Mouse (Mus musculus): ENCODE data around the gene Lrrn4cl. TPM values are rescaled to one million over a fixed set of nuclear protein-coding genes. Genes with fewer than 3 reads are reported as not detected.
A peak's percentile ranks its signal among the peaks of the same experiment; 100 is the strongest.
"Not testable (repeated sequence)": the region's sequence is repeated elsewhere in the genome, so short reads cannot be mapped to it uniquely, and the experiment has no call there.

Lrrn4cl gene
- polyA plus RNA-seq, 2 experiments from 2014 or later = not detected

GRCm38 (mm10) chr19:8839103-8839907 is 11.3 kb upstream of the Lrrn4cl start, which contains the start of gene Gng3:
TSS of gene Gng3 (minus strand) at chr19:8839194.
- no peak for ATAC-seq

DNA sequence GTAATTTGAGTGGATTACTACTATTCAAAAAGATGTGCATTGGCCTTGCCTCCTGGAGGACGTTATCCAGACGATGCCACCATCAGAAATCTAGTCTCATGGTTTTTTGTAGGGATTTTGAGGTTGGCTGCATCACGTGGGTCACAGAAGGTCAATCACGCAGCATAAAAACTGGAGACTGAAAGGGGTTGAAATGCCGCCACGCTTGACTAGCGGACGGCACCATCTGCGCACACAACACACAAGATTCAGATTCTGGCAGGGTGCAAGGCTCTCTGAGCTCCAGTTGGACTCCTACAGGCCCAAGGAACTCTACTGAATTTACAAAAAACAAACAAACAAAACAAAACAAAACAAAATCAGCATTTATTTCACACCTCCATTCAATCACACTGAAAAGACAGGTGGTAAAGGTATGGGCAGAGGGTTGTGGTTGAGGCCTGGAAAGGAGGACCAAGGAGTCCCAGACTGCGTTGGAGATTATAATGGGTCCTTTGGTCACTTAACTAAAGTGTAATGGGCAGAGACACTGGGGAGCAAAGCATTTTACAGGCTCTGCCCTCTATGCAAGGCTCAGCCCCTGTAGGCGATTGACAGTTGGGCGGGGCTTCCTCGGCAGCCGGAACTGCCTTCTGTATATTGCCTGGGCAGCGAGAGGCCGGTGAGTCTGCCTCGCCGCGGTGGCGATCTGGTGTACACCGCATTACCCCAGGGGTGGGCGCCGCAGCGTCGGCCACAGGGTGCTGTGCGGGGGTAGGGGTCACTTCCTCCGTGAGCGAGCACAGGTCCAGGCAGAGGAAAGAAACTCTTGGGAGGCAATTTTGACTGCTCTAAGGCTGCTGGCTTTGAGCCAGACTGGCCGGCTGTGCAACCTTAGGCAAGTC is 10.4 kb upstream of the Lrrn4cl start:
- ATAC-seq = peak; percentile 17

DNA sequence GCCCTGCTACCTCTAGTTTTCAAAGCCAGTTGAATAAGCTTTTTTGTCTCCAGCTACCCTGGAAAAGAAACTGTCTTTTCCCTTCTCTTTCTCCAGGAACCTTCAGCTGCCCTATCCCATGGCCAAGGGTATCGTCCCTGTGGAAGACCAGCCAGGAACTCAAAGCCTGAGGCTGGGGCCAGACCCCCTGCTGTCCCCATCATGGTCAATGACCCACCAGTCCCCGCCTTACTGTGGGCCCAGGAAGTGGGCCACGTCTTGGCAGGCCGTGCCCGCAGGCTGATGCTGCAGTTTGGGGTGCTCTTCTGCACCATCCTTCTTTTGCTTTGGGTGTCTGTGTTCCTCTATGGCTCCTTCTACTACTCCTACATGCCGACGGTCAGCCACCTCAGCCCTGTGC is 9.6 kb upstream of the Lrrn4cl start:
- ATAC-seq = no peak

DNA sequence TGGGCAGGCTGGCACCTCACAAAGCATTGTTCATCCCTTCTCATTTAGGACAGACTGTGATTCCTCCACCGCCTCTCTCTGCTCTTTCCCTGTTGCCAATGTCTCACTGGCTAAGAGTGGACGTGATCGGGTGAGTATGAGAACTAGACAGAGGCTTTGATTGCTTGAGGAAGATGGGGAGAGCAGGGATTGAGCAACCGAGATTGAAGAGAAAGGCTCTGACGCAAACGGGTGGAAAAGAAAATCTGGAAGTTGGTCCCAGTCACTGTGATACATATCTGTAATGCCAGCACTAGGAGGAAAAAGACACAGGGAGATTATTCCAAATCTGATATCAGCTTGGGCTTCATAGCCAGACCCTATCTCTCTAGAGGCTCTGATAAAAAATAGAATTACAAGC is 7.6 kb upstream of the Lrrn4cl start:
- no peak for ATAC-seq

- no peak for ATAC-seq
Observed at GRCm38 (mm10) chr19:8844371-8845129, 6.0 kb upstream of the Lrrn4cl start.

DNA sequence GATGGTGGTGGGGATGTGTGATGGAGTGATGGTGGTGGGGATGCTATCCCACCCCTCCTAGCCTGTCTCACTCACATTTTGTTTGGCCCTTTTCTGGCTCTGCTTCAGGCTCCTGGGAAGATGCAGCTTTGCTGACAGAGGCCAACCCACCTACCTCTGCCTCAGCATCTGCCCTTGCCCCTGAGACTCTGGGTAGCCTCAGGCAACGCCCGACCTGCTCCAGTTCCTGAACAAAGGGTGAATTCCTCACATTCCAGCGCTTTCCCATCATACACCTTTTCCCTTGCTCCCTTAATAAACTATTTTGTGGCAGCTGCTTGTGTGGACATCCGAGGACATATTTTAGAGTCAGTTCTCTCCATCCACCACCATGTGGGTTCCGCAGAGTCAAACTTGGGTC is 2.2 kb upstream of the Lrrn4cl start:
- ATAC-seq = no peak

GRCm38 (mm10) chr19:8851639-8852038 is 1.1 kb downstream of the Lrrn4cl start:
- no peak for ATAC-seq

GRCm38 (mm10) chr19:8852236-8852928 is 1.8 kb downstream of the Lrrn4cl start:
- ATAC-seq = no peak

- no peak for ATAC-seq
Observed at GRCm38 (mm10) chr19:8853117-8853516, 2.5 kb downstream of the Lrrn4cl start.

DNA sequence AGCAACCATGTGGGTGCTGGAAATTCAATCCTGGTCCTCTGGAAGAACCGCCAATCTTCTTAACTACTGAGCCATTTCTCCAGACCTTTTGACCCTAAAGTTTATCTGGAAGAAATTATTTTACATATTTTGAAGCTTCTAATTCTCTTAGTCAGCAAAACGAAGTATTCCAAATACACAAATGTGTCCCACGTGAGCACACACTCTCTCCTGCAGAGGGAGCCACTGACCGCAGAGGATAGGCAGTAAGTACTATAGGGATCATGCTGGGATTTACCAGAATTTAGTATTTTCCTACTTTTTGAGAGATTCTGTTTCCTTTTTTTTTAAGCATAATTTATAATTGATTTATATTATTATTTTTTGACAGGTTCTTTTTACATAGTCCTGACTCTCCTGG is 7.1 kb downstream of the Lrrn4cl start:
- no peak for ATAC-seq

DNA sequence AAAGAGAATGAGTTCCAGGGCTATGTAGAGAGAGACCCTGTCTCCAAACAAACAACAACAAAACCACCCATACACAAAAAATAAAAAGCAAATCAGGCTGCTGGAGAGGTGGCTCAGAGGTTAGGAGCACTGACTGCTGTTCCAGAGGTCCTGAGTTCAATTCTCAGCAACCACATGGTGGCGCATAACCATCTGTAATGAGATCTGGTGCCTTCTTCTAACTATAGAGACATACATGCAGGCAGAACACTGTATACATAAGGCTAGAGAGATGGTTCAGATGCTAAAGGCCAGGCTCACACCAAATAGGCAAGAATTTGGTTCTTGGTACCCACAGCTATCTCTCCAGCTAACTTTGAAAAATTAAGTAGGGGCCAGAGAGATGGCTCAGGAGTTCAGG is 8.4 kb downstream of the Lrrn4cl start:
- no peak for ATAC-seq

DNA sequence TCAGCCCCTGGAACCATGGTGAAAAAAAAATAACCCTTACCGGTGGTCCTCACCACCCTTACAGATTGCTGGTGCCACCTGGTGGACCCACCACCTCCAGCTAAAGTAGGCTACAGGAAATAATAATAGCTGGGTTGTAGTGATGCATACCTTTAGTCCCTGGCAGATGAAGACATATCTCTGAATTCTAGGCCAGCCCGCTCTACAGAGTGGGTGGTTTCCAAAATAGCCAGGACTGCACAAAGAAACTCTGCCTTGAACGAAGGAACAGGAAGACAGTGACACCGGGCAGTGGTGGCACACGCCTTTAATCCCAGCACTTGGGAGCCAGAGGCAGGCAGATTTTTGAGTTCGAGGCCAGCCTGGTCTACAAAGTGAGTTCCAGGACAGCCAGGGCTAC is 13.7 kb downstream of the Lrrn4cl start:
- no peak for ATAC-seq

DNA sequence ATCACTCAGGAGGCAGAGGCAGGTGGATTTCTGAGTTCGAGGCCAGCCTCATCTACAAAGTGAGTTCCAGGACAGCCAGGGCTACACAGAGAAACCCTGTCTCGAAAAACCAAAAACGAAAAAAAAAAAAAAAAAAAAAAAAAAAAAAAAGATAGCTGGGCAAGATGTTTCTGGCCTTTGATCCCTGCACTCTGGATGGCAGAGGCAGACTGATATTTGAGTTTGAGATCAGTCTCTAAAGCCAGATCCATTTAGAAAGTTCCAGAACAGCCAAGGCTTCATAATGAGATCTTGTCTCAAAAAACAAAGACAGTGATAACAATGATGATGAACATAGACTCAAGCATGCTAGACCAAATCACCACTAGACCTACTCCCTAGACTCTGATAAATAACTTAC is 19.8 kb downstream of the Lrrn4cl start:
- ATAC-seq = not testable (repeated sequence)

- no peak for ATAC-seq
Observed at GRCm38 (mm10) chr19:8870838-8871237, 20.3 kb downstream of the Lrrn4cl start.

- ATAC-seq = peak; percentile 93
Observed at GRCm38 (mm10) chr19:8871267-8872186, 21.0 kb downstream of the Lrrn4cl start, which contains the start of gene Ubxn1. TSS of gene Ubxn1 (plus strand) at chr19:8871496.

DNA sequence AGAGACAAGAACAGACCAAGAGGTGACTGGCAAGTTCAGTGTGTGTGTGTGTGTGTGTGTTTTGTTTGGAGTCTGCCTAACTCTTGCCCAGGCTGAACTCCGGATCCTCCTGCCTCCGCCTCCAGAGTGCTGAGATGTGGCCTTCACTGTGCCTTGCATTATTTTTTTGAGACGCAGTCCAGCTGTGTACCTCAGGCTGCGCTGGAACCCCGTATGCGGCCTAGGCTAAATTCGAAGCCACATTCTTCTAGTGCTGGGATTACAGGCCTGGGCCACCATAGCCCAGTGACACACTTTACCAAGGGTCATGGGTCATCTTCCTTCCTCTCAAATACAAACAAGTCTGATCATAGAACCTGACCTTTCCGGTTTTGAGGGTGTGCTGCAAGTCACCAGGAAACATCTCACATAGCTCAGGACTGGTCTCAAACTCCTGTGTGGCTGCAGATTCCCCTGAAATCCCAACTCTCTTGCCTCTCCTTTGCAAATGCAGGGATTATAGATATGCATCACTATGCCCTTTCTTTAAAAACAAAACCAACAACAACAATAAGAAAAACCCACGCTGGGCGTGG is 21.8 kb downstream of the Lrrn4cl start:
- no peak for ATAC-seq

DNA sequence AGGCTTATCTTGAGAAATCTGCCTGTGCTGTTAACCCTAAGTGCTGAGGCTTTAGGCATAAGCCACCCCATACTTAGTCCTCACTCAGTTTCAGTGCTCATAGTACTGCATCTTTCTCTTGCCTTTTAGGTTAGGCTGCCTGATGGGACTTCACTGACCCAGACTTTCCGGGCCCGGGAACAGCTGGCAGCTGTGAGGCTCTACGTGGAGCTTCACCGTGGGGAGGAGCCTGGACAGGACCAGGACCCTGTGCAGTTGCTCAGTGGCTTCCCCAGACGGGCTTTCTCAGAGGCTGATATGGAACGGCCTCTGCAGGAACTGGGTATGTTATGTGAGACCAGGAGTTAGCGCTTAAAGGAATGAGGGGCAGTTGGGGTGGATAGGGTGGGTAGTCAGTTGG is 24.5 kb downstream of the Lrrn4cl start:
- ATAC-seq = no peak

DNA sequence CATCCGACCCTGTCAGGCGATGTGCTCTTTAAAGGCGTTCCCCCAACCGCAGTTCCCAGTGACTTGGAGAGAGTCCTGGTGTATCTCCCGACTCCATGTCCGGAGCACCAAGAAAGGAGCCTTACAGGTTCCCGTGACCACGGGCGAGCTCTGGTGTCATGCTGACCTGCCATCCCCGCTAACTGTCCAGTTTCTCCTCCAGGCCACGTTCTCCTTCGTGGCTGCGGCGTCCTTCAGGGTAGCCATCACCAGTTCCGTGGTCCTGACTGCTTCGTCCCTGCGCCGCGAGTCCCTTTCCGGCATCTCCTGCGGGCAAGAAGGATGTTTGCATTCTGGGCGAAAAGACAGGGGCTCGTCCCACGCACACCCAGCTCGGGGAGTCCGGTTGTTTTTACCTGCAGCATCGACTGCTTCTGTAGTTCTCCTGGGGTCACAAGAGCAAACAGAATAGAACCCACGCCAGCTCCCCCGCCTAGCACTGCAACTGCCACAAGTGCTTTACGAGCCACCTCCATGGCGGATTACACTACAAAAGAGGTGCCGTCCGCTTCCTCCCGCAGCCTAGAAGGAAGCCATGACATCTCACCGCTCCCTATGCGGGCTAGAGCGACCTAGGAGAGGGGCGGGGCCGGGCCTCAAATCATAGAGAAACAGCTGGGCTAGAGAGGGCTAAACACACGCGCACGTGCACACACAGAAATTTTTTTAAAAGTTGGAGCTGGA is 29.9 kb downstream of the Lrrn4cl start, which contains the start of gene Uqcc3:
Gene Uqcc3 (minus strand): TSS at position 613 of the 723 bp plus-strand sequence.
- ATAC-seq = peak; percentile 95

- ATAC-seq = peak; percentile 36
Observed at GRCm38 (mm10) chr19:8881034-8881392, 30.4 kb downstream of the Lrrn4cl start.

DNA sequence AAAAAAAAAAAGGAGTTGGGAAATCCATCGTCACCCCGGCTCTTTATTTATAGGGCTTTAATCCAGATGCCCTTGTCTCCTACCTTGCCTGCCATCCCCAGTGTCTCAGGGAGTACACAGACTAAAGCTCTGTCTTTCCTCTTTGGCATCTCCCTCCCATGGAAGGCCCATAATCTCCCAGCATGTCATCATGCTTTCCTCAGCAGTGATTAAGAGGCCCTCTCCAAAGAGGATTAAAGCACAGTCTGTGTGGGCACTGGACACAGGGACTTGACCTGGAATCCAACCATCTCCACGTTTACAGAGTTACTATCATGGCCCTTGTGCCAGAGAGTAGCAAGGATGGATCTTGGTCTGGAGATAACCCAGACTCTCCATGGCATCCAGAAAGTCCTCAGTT is 33.0 kb downstream of the Lrrn4cl start, which contains the start of the genes Lbhd1 and Gm49403:
Gene Lbhd1 (plus strand): TSS at position 117 of the 400 bp plus-strand sequence.
Gene Gm49403 (plus strand): TSS at position 315 of the 400 bp plus-strand sequence.
- no peak for ATAC-seq
